Mouse (Mus musculus) neural tube, embryonic 15.5 days (tissue): ENCODE data around the gene Zfp644. TPM values are rescaled to one million over a fixed set of nuclear protein-coding genes. Genes with fewer than 3 reads are reported as not detected.

Experiments used
- ATAC-seq: fragments of 200-750 bp; cut with Nextera tagmentation; 2 replicates; pipeline ENCODE4 v1.8.0; 2017; ENCODE audit warnings: mild to moderate bottlenecking, moderate TSS enrichment, moderate library complexity; ENCODE audit not compliant: low FRiP score
- H3K27ac ChIP-seq: fragments of 300-500 bp; sonication (generic); replicated peaks from 2 replicates; pipeline ENCODE4 v1.5.1; 2015; ENCODE audit warnings: mild to moderate bottlenecking, inconsistent platforms
- H3K27me3 ChIP-seq: fragments of 300-500 bp; sonication (generic); replicated peaks from 2 replicates; pipeline ENCODE4 v1.6.1; 2015; ENCODE audit warnings: inconsistent platforms
- H3K36me3 ChIP-seq: fragments of 300-500 bp; sonication (generic); 2 replicates; pipeline ENCODE4 v1.6.1; 2015; ENCODE audit warnings: inconsistent platforms
- H3K4me1 ChIP-seq: fragments of 300-500 bp; sonication (generic); 2 replicates; pipeline ENCODE4 v1.6.1; 2015; ENCODE audit warnings: inconsistent platforms
- H3K4me2 ChIP-seq: fragments of 300-500 bp; sonication (generic); 2 replicates; pipeline ENCODE4 v1.6.1; 2015; ENCODE audit warnings: inconsistent platforms, mild to moderate bottlenecking, moderate library complexity
- H3K4me3 ChIP-seq: fragments of 300-500 bp; sonication (generic); replicated peaks from 2 replicates; pipeline ENCODE4 v1.5.1; 2015; ENCODE audit warnings: mild to moderate bottlenecking, inconsistent platforms
- H3K9ac ChIP-seq: fragments of 300-500 bp; sonication (generic); replicated peaks from 2 replicates; pipeline ENCODE4 v1.6.1; 2015; ENCODE audit warnings: mild to moderate bottlenecking, inconsistent platforms
- H3K9me3 ChIP-seq: fragments of 300-500 bp; sonication (generic); replicated peaks from 2 replicates; pipeline ENCODE4 v1.6.1; 2016; ENCODE audit warnings: inconsistent platforms
- WGBS: fragments of 180-500 bp; shearing (Covaris S2); methylation state at CpG from one replicate; pipeline ENCODE4 v1.1.7; 2015; ENCODE audit warnings: mixed read lengths; 5-methylcytosine and 5-hydroxymethylcytosine counted together
- polyA plus RNA-seq: library from polyadenylated mRNA; unstranded; fragments of >200 nt; fragmentation: Nextera tagmentation; extraction: Ambion mirVana; gene quantifications from 2 replicates; pipeline ENCODE4 v1.2.1, GENCODE M21; 2015

The Zfp644 gene
- polyA plus RNA-seq, 1 experiment from 2014 or later: 63.2 TPM

DNA sequence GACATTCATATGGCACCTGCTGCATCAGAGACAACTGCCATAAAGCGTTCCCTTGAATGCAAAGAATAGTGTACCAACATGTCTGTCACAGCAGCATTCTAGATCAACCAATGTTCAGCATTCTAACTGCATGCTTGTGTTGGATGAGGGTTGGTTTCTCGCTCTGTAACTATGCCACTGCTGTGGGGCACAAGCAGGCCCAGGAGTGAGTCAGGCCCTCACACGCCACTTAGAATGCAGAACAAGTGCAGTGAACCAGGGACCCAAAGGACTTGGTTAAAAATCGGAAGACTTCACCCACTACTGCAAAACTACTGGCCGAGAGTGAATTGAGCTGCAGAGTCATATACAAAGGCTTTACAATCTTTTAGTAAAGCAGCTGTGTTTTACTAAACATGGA lies 74.9 kb downstream of the Zfp644 start:
- H3K4me1 ChIP-seq: no peaks in the 10 kb centered on the region
- H3K9ac ChIP-seq: no peak overlapping the region

DNA sequence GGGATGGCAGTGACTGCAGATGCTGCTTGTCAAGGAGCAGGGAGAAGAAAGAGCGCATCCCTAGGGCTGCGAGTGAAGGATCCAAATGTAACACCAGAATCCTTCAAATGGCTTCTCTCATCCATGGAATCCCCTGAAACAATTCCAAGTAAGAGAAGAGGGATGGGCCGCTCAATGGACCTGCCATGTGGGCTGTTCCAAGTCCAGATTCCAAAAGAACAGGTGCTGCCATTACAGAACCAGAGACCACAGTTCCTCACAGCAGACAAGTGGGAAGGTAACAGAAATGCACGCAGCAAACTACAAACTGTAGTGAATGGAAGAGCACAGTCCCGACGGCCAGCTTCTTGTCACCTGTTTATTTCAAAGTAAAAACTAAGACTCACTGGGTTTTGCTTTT lies 76.6 kb downstream of the Zfp644 start:
- Histone ChIP-seq H3K27ac (no peak overlapping the region), H3K27me3 (no peaks in the 10 kb centered on the region), H3K9me3 (no peaks in the 10 kb centered on the region), H3K4me1 (no peaks in the 10 kb centered on the region), H3K4me2 (no peak overlapping the region), H3K36me3 (0 out of 2 replicates have a peak, but pooled peaks cover 2% of the 10 kb centered on the region), H3K4me3 (no peak overlapping the region), H3K9ac (no peak overlapping the region)
- ATAC-seq: no peak
- WGBS: 95% methylated on average over 6 of the region's 6 CpGs

More for the DNA sequence above, 74.9 kb downstream of the Zfp644 start:
- Histone ChIP-seq H3K27me3 (no peaks in the 10 kb centered on the region), H3K4me3 (no peak overlapping the region), H3K36me3 (0 out of 2 replicates have a peak, but pooled peaks cover 2% of the 10 kb centered on the region), H3K4me2 (no peak overlapping the region), H3K9me3 (no peaks in the 10 kb centered on the region), H3K27ac (no peak overlapping the region)
- no peak for ATAC-seq
- WGBS: 90% methylated on average over 5 of the region's 5 CpGs

DNA sequence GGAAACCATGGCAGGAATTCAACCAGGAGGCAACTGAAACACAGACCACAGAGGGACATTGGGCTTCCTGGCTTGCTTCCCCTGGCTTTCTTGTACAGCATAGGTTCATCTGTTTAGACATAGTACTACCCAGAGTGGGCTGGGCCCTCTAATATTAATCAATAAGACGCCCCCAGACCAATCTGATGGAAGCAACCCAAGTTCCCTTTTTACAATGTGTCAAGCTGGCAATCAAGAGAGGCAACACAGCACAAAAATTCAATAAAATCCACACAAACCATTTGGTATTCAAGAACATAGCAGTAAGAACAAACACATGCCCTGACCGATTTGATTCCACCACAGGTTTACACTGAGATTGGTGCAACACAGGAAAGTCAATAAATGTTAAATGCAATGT lies 82.1 kb downstream of the Zfp644 start:
- Histone ChIP-seq H3K36me3 (0 out of 2 replicates have a peak, but pooled peaks cover 2% of the 10 kb centered on the region), H3K4me3 (no peak overlapping the region), H3K27ac (no peak overlapping the region), H3K4me2 (no peak overlapping the region), H3K9ac (no peak overlapping the region), H3K27me3 (no peaks in the 10 kb centered on the region), H3K4me1 (no peaks in the 10 kb centered on the region), H3K9me3 (no peaks in the 10 kb centered on the region)
- WGBS: 97% methylated on average over 2 of the region's 2 CpGs
- ATAC-seq: no peak

DNA sequence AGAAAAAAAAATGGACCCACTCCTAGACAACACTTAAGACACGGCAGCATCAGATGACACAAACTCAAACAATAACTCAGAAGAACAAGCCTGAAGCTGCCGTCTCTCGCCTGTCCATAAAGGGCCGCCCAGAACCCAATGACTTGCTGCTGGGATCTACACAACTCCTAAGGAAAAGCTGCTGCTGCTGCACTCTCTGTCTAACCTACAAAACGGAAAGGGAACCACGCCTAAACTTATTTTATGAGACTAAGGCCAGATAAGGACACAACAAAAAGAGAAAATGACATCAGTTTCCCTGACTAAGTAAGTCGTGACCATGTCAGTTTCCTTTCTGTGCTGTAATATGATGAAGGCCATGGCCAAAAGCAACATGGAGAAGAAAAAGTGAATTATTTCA lies 82.5 kb downstream of the Zfp644 start:
- Histone ChIP-seq H3K4me1 (no peaks in the 10 kb centered on the region), H3K4me2 (no peak overlapping the region), H3K9ac (no peak overlapping the region), H3K9me3 (no peaks in the 10 kb centered on the region), H3K4me3 (no peak overlapping the region), H3K36me3 (0 out of 2 replicates have a peak, but pooled peaks cover 2% of the 10 kb centered on the region), H3K27ac (no peak overlapping the region), H3K27me3 (no peaks in the 10 kb centered on the region)
- WGBS: 83% methylated on average over 7 of the region's 7 CpGs
- ATAC-seq: no peak

DNA sequence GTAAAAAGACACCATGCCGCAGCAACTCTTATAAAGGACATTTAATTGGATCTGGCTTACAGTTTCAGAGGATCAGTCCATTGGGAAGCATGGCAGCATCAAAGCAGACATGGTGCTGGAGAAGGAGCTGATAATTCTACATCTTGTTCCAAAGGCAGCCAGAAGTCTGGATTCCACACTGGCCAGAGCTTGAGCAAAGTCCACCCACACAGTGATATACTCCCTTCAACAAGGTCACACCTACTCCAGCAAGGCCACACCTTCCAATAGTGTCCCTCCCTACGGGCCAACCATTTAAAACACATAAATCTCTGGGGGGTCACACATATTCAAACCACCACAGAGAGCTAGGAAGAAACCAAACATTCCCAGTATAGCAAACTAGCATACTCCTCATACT lies 84.9 kb downstream of the Zfp644 start:
- Histone ChIP-seq H3K27me3 (no peaks in the 10 kb centered on the region), H3K27ac (no peak overlapping the region), H3K4me1 (no peaks in the 10 kb centered on the region), H3K4me3 (no peak overlapping the region), H3K9ac (no peak overlapping the region), H3K4me2 (no peak overlapping the region), H3K36me3 (no peaks in the 10 kb centered on the region), H3K9me3 (no peaks in the 10 kb centered on the region)
- 92% methylated on average over 2 of the region's 2 CpGs for WGBS
- no peak for ATAC-seq

DNA sequence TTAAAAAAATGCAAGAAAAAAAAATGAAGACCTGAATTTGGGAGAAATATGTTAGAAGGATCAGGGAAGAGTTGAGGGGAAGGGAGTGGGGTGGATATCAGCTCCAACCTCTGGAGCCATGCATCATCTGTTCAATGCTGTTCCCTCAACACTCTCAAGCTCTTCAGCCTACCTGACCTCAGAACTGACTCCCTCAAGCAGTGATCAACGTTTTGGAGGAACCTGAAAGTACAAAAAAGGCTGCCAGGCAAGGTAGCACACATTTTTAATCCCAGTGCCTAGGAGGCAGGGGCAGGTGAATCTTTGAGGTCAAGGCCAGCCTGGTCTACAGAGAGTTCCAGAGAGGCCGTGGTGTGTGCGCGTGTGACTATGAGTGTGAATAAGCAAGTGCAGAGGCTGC lies 88.3 kb downstream of the Zfp644 start, which contains the start of gene Gm17304:
TSS of gene Gm17304 (plus strand) at position 301 of the 400 bp plus-strand sequence.
- WGBS: 92% methylated on average over 4 of the region's 4 CpGs
- no peak for ATAC-seq
- Histone ChIP-seq H3K27ac (no peak within 1 kb of the TSS), H3K27me3 (no peaks in the 10 kb centered on the region), H3K4me1 (peaks cover 5% of the 10 kb centered on the region), H3K36me3 (no peaks in the 10 kb centered on the region), H3K4me3 (no peak within 1 kb of the TSS), H3K4me2 (no peak within 1 kb of the TSS), H3K9ac (no peak within 1 kb of the TSS), H3K9me3 (no peaks in the 10 kb centered on the region)

DNA sequence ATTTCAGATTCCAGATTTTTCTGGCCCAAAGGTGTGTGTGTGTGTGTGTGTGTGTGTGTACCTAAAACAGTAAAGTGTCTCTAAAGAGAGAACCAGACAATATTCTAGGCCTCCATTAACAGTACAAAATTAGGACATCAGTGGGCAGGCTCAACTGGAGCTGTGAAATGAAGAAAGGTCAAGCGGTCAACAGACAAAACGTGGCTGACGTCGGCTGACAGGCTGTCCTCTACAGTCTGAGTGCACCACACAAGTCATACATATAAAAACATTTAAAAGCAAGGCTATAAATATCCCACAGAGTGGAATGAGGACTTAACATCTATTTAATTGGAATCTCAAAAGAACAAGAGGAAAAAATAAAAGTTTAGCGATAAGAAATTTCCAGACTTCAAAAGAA lies 90.0 kb downstream of the Zfp644 start:
- Histone ChIP-seq H3K4me1 (peaks cover 5% of the 10 kb centered on the region), H3K9ac (no peak overlapping the region), H3K9me3 (no peaks in the 10 kb centered on the region), H3K4me2 (no peak overlapping the region), H3K36me3 (no peaks in the 10 kb centered on the region), H3K27me3 (no peaks in the 10 kb centered on the region), H3K27ac (no peak overlapping the region), H3K4me3 (no peak overlapping the region)
- no peak for ATAC-seq
- 60% methylated on average over 5 of the region's 5 CpGs for WGBS

DNA sequence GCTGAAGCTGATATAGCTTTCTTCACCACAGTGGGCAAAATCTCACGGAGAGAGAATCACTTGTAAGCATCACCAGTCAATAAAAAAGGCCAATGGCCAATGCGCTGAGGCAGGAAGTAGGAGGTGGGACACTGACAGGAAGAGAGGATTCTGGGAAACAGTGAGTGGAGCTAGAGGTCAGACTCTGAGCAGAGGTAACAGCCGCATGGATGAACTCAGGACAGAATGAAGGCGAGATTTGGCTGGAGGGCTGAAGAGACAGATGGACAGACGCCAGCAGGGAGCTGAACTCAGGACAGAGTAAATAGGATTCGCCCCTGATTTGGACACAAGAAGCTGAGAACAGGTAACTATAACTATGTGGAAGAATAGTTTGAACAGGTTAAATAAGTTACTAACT lies 92.0 kb downstream of the Zfp644 start:
- H3K9me3 ChIP-seq: no peaks in the 10 kb centered on the region
- H3K27me3 ChIP-seq: no peaks in the 10 kb centered on the region
- no peak overlapping the region for H3K4me2 ChIP-seq
- no peak overlapping the region for H3K9ac ChIP-seq
- WGBS: 83% methylated on average over 6 of the region's 6 CpGs
- ATAC-seq: no peak
- H3K4me3 ChIP-seq: no peak overlapping the region
- no peaks in the 10 kb centered on the region for H3K36me3 ChIP-seq
- peaks cover 5% of the 10 kb centered on the region for H3K4me1 ChIP-seq
- no peak overlapping the region for H3K27ac ChIP-seq

DNA sequence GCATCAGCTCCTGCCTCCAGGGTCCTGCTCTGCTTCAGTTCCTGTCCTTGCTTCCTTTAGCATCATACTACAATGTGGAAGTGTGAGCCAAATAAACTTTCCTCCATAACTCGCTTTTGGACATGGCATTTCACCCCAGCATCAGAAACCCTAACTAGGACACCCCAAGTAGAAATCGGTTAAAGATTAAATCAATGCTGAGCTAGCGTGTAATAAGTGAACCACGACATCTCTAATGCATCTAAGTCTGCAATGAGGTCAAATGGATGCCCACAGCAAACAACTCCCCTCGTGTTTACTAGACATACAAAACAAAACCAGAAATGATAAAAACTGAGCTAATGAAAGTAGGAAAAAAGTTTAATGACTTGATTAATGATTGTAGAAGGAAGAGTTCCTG lies 92.7 kb downstream of the Zfp644 start:
- Histone ChIP-seq H3K9me3 (no peaks in the 10 kb centered on the region), H3K4me3 (no peak overlapping the region), H3K27ac (no peak overlapping the region), H3K4me1 (peaks cover 5% of the 10 kb centered on the region), H3K36me3 (no peaks in the 10 kb centered on the region), H3K27me3 (no peaks in the 10 kb centered on the region), H3K4me2 (no peak overlapping the region), H3K9ac (no peak overlapping the region)
- WGBS: 89% methylated on average over 5 of the region's 5 CpGs
- no peak for ATAC-seq

DNA sequence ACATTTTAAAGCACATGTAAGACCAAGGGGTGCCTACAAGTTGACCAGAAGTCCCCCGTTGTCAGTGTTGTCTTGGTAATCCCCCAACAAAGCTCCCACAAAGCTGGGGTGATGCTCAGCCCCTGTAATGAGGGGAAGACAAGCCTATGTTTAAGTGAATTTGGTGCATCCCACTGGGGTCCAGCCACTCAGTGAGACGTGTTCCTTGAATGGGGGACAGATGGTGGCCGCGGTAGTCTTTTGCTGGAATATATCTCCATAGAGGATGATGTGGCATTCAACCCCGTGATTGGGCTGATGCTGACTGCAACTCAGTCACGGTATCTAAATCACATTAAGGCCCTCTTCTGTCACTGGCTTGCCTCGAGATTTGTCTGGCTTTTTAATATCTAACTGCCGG lies 97.6 kb downstream of the Zfp644 start:
- 40% methylated on average over 8 of the region's 8 CpGs for whole genome bisulfite sequencing

DNA sequence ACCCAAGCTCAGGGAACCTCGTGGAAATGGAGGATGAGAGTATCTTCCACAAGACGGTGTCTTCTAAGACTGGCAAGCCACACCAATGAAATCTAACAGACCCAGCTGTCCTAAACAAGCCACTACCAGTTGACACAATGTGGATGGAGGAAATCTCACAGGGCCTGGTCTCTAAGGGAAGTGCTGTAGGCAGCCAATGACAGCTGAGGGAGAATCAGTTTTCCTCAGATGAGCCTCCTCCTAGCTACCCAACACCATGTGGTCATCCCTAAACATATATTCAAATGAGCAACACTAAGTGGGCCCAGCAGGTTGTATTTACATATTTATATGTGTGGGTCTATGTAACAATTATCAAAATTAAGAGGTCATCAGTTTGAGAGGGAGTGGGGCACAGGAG lies 99.6 kb downstream of the Zfp644 start:
- H3K36me3 ChIP-seq: 0 out of 2 replicates have a peak, but pooled peaks cover 5% of the 10 kb centered on the region
- ATAC-seq: no peak
- WGBS: 91% methylated on average over 2 of the region's 2 CpGs

More for the DNA sequence above, 97.6 kb downstream of the Zfp644 start:
- no peak for ATAC-seq
- Histone ChIP-seq H3K27ac (no peak overlapping the region), H3K36me3 (0 out of 2 replicates have a peak, but pooled peaks cover 5% of the 10 kb centered on the region), H3K9ac (no peak overlapping the region), H3K4me1 (no peaks in the 10 kb centered on the region), H3K4me3 (no peak overlapping the region), H3K9me3 (no peaks in the 10 kb centered on the region), H3K4me2 (no peak overlapping the region), H3K27me3 (no peaks in the 10 kb centered on the region)

DNA sequence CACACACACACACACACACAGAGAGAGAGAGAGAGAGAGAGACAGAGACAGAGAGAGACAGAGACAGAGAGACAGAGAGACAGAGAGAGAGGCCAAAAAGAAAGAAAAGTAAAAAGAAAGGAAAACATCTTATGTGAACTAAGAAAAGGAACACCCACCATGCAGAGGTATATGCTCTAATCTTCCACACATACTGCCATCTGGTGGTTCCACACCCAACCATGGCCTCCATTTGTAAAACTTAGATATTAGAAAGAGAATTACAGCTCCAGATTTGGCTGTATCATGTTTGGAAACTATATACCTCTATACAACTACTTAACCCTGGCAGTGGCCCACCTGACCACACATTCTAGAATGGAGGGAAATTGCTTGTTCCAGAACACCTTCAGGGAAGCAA lies 102.7 kb downstream of the Zfp644 start:
- H3K4me2 ChIP-seq: no peak overlapping the region
- H3K4me3 ChIP-seq: no peak overlapping the region
- H3K36me3 ChIP-seq: peaks cover 9% of the 10 kb centered on the region
- no peaks in the 10 kb centered on the region for H3K27me3 ChIP-seq
- ATAC-seq: no peak
- no peak overlapping the region for H3K27ac ChIP-seq
- H3K9me3 ChIP-seq: no peaks in the 10 kb centered on the region
- no peaks in the 10 kb centered on the region for H3K4me1 ChIP-seq
- H3K9ac ChIP-seq: no peak overlapping the region

More for the DNA sequence above, 99.6 kb downstream of the Zfp644 start:
- no peaks in the 10 kb centered on the region for H3K4me1 ChIP-seq
- H3K9ac ChIP-seq: no peak overlapping the region
- no peaks in the 10 kb centered on the region for H3K9me3 ChIP-seq
- no peak overlapping the region for H3K27ac ChIP-seq
- no peaks in the 10 kb centered on the region for H3K27me3 ChIP-seq
- H3K4me3 ChIP-seq: no peak overlapping the region
- H3K4me2 ChIP-seq: no peak overlapping the region

DNA sequence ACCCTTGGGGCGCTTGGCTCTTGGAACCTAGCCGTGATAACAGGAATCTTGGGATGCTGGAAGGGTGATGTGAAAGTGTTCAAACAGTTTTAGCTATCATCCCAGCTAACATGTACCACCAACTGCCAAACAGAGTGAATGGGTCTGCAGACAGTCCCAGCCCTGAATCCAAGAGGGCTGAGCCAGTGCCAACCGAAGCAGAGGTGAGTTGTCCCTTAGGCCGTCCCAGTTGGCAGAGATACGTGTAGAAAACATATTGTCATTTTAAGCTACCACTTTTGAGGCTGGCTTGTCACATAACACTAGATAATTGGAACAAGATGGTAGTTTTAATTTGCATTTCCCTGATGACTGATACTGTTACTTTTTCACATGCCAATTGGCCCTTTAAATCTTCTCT lies 106.4 kb downstream of the Zfp644 start:
- Histone ChIP-seq H3K27ac (no peak overlapping the region), H3K4me2 (no peak overlapping the region), H3K9ac (no peak overlapping the region), H3K36me3 (peaks cover 10% of the 10 kb centered on the region), H3K9me3 (no peaks in the 10 kb centered on the region), H3K27me3 (no peaks in the 10 kb centered on the region), H3K4me3 (no peak overlapping the region), H3K4me1 (no peaks in the 10 kb centered on the region)
- no peak for ATAC-seq
- WGBS: 90% methylated on average over 5 of the region's 5 CpGs
